Mouse (Mus musculus) thymus, adult 2 months (tissue): ENCODE data around the gene Morc1. TPM values are rescaled to one million over a fixed set of nuclear protein-coding genes. Genes with fewer than 3 reads are reported as not detected.
A peak's percentile ranks its signal among the peaks of the same experiment; 100 is the strongest.

Source experiments
- DNase-seq: peaks from one replicate; pipeline ENCODE4 v3.0.0; 2021
- H3K27ac ChIP-seq: fragments of 200-500 bp; 2 replicates; pipeline ENCODE4 v1.5.1; 2012; ENCODE audit warnings: low read length, control low read depth; ENCODE audit not compliant: control insufficient read depth, insufficient read depth
- H3K27me3 ChIP-seq: fragments of 200-500 bp; 2 replicates; pipeline ENCODE4 v1.6.1; 2012; ENCODE audit warnings: mild to moderate bottlenecking, low read length, moderate library complexity, mixed read lengths; ENCODE audit not compliant: control insufficient read depth, insufficient read depth
- H3K36me3 ChIP-seq: fragments of 200-500 bp; 2 replicates; pipeline ENCODE4 v1.6.1; 2012; ENCODE audit warnings: mild to moderate bottlenecking, low read length, moderate library complexity; ENCODE audit not compliant: control insufficient read depth, insufficient read depth
- H3K4me1 ChIP-seq: fragments of 200-500 bp; replicated peaks from 2 replicates; pipeline ENCODE4 v1.6.1; 2012; ENCODE audit warnings: low read length; ENCODE audit not compliant: control insufficient read depth, insufficient read depth
- H3K4me3 ChIP-seq: fragments of 200-500 bp; 2 replicates; pipeline ENCODE4 v1.5.1; 2012; ENCODE audit warnings: mild to moderate bottlenecking, low read length, control low read depth, moderate library complexity; ENCODE audit not compliant: control insufficient read depth, insufficient read depth
- CTCF ChIP-seq: fragments of 200-500 bp; IDR thresholded peaks from 2 replicates; pipeline ENCODE4 v1.5.1; 2012; ENCODE audit warnings: mild to moderate bottlenecking, control low read depth, low read length, moderate library complexity, borderline replicate concordance; ENCODE audit not compliant: control insufficient read depth, poor library complexity, insufficient read depth; ENCODE audit errors: extremely low read depth
- POLR2A ChIP-seq: fragments of 200-500 bp; IDR thresholded peaks from 2 replicates; pipeline ENCODE4 v1.6.1; 2012; ENCODE audit warnings: mild to moderate bottlenecking, low read length, control low read depth, moderate library complexity; ENCODE audit not compliant: control insufficient read depth, poor library complexity, insufficient read depth; ENCODE audit errors: extremely low read depth
- WGBS: fragments of 180-500 bp; shearing (Covaris S2); methylation state at CpG from one replicate; pipeline ENCODE4 v1.1.7; 2018; 5-methylcytosine and 5-hydroxymethylcytosine counted together
- polyA plus RNA-seq: library from polyadenylated mRNA; depleted of rRNA; stranded (reverse); fragments of >200 nt; gene quantifications from 2 replicates; pipeline ENCODE4 v1.2.3, GENCODE M21; 2012; rRNA removed

Morc1 gene
- polyA plus RNA-seq, result 0.68 and 0.70 TPM in 2 replicates

DNA sequence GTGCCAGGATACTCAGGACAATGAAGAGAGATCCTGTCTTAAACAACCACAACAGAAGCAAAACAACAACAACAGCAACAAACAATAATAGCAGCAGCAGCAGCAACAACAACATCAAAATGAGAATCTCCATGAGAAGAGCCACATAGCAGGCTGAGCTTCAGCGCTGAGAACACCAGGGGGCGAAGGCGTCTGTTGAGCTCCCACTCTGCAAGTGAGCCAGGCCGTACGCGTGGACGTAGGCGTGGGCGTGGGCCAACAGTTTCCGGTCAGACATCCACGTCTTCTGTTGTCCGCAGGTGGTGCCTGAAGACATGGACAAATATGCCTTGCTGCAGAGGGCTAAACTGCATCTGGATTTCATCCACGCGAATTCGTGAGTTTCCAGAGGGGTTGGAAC is at the start of gene Morc1:
TSS of gene Morc1 (plus strand) at position 211 of the 400 bp plus-strand sequence.
- Histone ChIP-seq H3K36me3 (no peaks in the 10 kb centered on the region), H3K4me3 (no peak within 1 kb of the TSS), H3K4me1 (no peaks in the 10 kb centered on the region), H3K27ac (no peak within 1 kb of the TSS), H3K27me3 (no peaks in the 10 kb centered on the region)
- peak; percentile 17 for DNase-seq
- TF ChIP-seq CTCF (0 out of 2 replicates have a peak, but pooled peaks have one; percentile 20), POLR2A (no peak)
- WGBS, result 96% methylated on average over 15 of the region's 15 CpGs

DNA sequence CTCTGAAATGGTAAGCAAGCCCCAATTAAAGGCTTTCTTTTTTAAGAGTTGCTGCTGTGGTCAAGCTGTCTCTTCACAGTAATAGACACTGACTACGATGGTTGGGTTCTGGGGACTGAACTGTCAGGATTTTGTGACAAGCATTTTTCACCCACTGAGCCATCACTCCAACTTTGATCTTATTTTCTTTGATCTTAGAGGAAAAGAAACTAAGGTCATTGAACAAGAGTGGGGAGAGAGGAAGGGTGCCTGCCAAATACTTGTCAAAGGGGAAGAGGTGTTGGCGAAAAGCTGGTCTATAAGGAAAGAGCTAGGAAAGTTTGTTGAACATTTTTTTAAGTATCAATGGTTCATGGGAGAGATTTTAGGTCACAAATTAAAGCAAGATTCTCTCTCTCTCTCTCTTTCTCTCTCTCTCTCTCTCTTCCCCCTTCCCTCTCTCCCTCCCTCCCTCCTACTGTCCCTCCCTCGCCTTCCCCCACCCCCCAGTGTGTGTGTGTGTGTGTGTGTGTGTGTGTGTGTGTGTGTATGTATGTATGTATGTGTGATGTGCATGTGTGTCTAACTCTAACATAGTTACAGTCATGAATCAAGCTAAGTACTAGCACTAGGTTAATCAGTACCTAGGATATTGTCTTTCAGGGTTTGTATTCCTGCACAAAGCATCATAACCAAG is 47.3 kb upstream of the Morc1 start:
- Histone ChIP-seq H3K27ac (no peak overlapping the region), H3K4me1 (no peaks in the 10 kb centered on the region), H3K27me3 (no peaks in the 10 kb centered on the region), H3K4me3 (no peak overlapping the region), H3K36me3 (no peaks in the 10 kb centered on the region)
- DNase-seq, result no peak
- 53% methylated on average over 2 of the region's 3 CpGs for WGBS
- TF ChIP-seq CTCF, result no peak
- no peak for TF ChIP-seq POLR2A

DNA sequence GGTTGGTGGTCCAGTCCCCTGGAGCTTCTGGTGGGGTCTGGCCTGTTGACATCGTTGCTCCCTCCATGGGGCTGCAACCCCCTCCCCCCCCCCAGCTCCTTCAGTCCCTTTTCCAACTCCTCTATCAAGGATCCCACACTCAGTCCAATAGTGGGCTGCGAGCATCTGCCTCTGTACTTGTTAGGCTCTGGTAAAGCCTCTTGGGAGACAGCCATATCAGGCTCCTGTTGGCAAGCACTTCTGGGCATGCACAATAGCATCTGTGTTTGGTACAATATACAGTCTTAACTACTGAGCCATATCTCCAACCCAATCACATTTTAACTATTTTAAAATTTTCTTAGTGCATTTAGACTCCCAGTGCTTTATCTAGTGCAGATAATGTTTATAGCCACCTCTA is 44.1 kb upstream of the Morc1 start:
- H3K4me1 ChIP-seq, result no peaks in the 10 kb centered on the region
- no peak for TF ChIP-seq CTCF
- TF ChIP-seq POLR2A, result no peak
- H3K36me3 ChIP-seq, result no peaks in the 10 kb centered on the region
- 86% methylated on average over 2 of the region's 2 CpGs for WGBS
- no peak for DNase-seq
- H3K27me3 ChIP-seq, result no peaks in the 10 kb centered on the region
- H3K27ac ChIP-seq, result no peak overlapping the region
- no peak overlapping the region for H3K4me3 ChIP-seq

DNA sequence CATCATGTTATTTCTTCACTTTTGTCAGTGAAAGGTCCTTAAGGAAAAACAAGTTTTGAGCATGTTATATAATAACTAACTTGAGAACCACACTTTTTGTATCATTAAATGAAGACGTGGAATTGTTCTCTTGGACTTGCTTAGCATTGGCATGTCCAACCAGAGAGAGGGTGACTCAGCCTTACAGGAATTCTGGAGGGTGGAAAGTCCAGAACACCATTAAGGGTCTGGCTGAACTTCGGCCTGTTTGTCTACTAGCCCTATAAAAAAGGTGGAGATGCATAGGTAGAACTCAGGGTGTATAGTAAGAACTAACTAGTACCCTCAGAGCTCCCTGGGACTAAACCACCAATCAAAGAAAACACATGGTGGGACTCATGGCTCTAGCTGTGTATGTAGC is 35.8 kb upstream of the Morc1 start:
- Histone ChIP-seq H3K36me3 (no peaks in the 10 kb centered on the region), H3K27ac (no peak overlapping the region), H3K4me3 (no peak overlapping the region), H3K27me3 (no peaks in the 10 kb centered on the region), H3K4me1 (no peaks in the 10 kb centered on the region)
- TF ChIP-seq CTCF, result no peak
- TF ChIP-seq POLR2A, result no peak
- DNase-seq, result no peak
- WGBS, result 94% methylated on average over 2 of the region's 2 CpGs

DNA sequence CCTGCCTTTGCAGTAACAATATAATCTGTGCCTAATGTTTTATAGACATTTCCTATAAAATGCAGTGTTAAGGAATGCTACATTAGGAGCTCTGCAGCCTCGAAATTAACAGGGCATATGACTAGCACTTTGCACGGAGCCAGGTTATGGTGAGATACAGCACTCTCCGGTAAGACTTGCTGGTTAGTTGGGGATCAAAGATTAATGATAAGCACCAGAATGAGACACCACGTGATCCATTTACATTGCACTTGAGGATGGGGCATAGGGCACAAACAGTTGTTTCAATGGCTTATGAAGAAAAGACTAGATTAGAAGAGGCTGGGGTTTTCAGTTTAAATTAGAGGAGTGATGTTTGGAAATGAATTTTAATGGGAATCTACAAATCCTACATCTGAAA is 28.1 kb upstream of the Morc1 start:
- H3K4me1 ChIP-seq, result no peaks in the 10 kb centered on the region
- H3K36me3 ChIP-seq, result no peaks in the 10 kb centered on the region
- no peak overlapping the region for H3K27ac ChIP-seq
- no peak for DNase-seq
- H3K27me3 ChIP-seq, result no peaks in the 10 kb centered on the region
- no peak overlapping the region for H3K4me3 ChIP-seq
- WGBS, result 88% methylated on average over 4 of the region's 4 CpGs
- TF ChIP-seq CTCF, result no peak
- no peak for TF ChIP-seq POLR2A

DNA sequence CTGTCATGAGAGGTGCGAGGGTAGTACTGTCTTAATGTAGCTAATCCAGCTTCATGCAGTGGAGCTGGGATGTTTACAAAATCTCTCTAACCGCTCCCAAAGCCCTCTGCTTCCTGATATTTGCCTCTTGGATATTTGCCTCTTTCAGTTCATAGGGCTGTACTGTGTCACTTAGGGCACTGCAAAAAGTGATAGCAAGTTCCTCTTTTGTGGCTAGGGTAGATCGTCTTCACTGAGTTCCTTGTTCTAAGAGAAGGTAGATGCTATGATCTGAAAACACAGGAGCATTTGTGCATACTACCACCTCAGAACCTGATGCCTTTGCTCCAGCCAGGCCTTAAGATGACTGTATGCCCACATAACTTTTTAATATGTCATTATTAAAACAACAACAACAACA is 27.6 kb upstream of the Morc1 start:
- Histone ChIP-seq H3K27me3 (no peaks in the 10 kb centered on the region), H3K36me3 (no peaks in the 10 kb centered on the region), H3K4me3 (no peak overlapping the region), H3K27ac (no peak overlapping the region), H3K4me1 (no peaks in the 10 kb centered on the region)
- no peak for DNase-seq
- WGBS, result 33% methylated on average over 3 of the region's 3 CpGs
- TF ChIP-seq CTCF (no peak), POLR2A (no peak)

DNA sequence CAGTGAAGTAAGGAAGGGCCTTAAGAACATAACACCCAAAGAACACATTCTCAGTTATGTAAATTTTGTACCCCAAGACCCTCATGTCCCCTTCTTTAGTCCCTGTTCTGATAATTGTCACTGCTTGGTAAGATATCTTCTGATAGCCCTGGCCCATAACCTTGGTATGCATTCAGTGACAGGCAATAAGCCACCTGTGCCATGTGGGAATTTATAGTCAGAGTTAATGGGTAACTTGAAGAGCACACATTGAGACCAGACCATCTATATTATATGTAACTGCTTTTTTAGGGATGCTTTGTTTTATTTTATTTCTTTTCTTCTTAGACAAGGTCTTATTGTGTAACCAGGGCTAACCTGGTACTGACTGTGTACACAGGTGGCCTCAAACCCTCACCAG is 27.0 kb upstream of the Morc1 start:
- Histone ChIP-seq H3K27ac (no peak overlapping the region), H3K27me3 (no peaks in the 10 kb centered on the region)

More for the DNA sequence above, 27.0 kb upstream of the Morc1 start:
- no peak for TF ChIP-seq POLR2A
- TF ChIP-seq CTCF, result no peak
- no peaks in the 10 kb centered on the region for H3K36me3 ChIP-seq
- no peak for DNase-seq
- no peak overlapping the region for H3K4me3 ChIP-seq
- no peaks in the 10 kb centered on the region for H3K4me1 ChIP-seq
